Mouse (Mus musculus) spleen, adult 2 months (tissue): Measurements from ENCODE around the gene Gm10203. TPM values are rescaled to one million over a fixed set of nuclear protein-coding genes. Genes with fewer than 3 reads are reported as not detected.
"Not testable (repeated sequence)": the region's sequence is repeated elsewhere in the genome, so short reads cannot be mapped to it uniquely, and the experiment has no call there.

ENCODE experiments used
- DNase-seq, 2 experiments: peaks; one replicate each; pipeline versions ENCODE4 v3.0.0 to v3.0.0-alpha.2; 2012 to 2021; ENCODE audit warnings: low spot score in 2 of 2, low read depth in 1 of 2
- H3K27ac ChIP-seq: fragments of 200-500 bp; 2 replicates; pipeline ENCODE4 v1.5.1; 2012; ENCODE audit warnings: low read length, inconsistent platforms; ENCODE audit not compliant: insufficient read depth
- H3K27me3 ChIP-seq: fragments of 200-500 bp; 2 replicates; pipeline ENCODE4 v1.6.1; 2012; ENCODE audit warnings: mild to moderate bottlenecking, moderate library complexity, low read length, inconsistent platforms; ENCODE audit not compliant: control insufficient read depth, insufficient read depth
- H3K36me3 ChIP-seq: fragments of 200-500 bp; 2 replicates; pipeline ENCODE4 v1.6.1; 2012; ENCODE audit warnings: mild to moderate bottlenecking, low read length, inconsistent platforms; ENCODE audit not compliant: control insufficient read depth, insufficient read depth
- H3K4me1 ChIP-seq: fragments of 200-500 bp; 2 replicates; pipeline ENCODE4 v1.6.1; 2011; ENCODE audit warnings: inconsistent platforms; ENCODE audit not compliant: control insufficient read depth, insufficient read depth, insufficient read length
- H3K4me3 ChIP-seq: fragments of 200-500 bp; 2 replicates; pipeline ENCODE4 v1.5.1; 2011; ENCODE audit warnings: mild to moderate bottlenecking, inconsistent platforms; ENCODE audit not compliant: insufficient read depth, insufficient read length; ENCODE audit errors: extremely low read depth
- CTCF ChIP-seq: fragments of 200-500 bp; IDR thresholded peaks from 2 replicates; pipeline ENCODE4 v1.5.1; 2011; ENCODE audit warnings: mild to moderate bottlenecking, inconsistent platforms; ENCODE audit not compliant: insufficient read depth, insufficient read length, insufficient replicate concordance; ENCODE audit errors: extremely low read depth
- POLR2A ChIP-seq: fragments of 200-500 bp; IDR thresholded peaks from 2 replicates; pipeline ENCODE4 v1.6.1; 2011; ENCODE audit warnings: low read depth, low read length, inconsistent platforms
- WGBS: fragments of 180-500 bp; shearing (Covaris S2); methylation state at CpG from one replicate; pipeline ENCODE4 v1.1.7; 2018; 5-methylcytosine and 5-hydroxymethylcytosine counted together
- polyA plus RNA-seq: library from polyadenylated mRNA; depleted of rRNA; stranded (reverse); fragments of >200 nt; gene quantifications from 2 replicates; pipeline ENCODE4 v1.2.3, GENCODE M21; 2012

Gene Gm10203
- polyA plus RNA-seq, 1 experiment: not detected

GRCm38 (mm10) chr6:149155031-149155841, 25.3 kb downstream of the Gm10203 start:
- peaks cover 5% of the 10 kb centered on the region; the same call in 1 of the 2 replicates for H3K36me3 ChIP-seq
- no peak overlapping the region for H3K27ac ChIP-seq

GRCm38 (mm10) chr6:149167038-149167437, 37.1 kb downstream of the Gm10203 start:
- DNase-seq, H3K27ac ChIP-seq, H3K27me3 ChIP-seq, H3K4me3 ChIP-seq, H3K36me3 ChIP-seq, H3K4me1 ChIP-seq: not testable (repeated sequence)
- 83% methylated on average over 3 of the region's 4 CpGs for WGBS

More at GRCm38 (mm10) chr6:149155031-149155841, 25.3 kb downstream of the Gm10203 start:
- no peak for DNase-seq
- WGBS: 71% methylated on average over 3 of the region's 3 CpGs
- Histone ChIP-seq H3K4me3 (no peak overlapping the region), H3K4me1 (no peaks in the 10 kb centered on the region), H3K27me3 (no peaks in the 10 kb centered on the region)
- no peak for TF ChIP-seq POLR2A
- no peak for TF ChIP-seq CTCF

GRCm38 (mm10) chr6:149167672-149168071, 37.7 kb downstream of the Gm10203 start:
- no peak for TF ChIP-seq CTCF
- TF ChIP-seq POLR2A: no peak
- Histone ChIP-seq H3K4me1 (no peaks in the 10 kb centered on the region), H3K36me3 (peaks cover 3% of the 10 kb centered on the region; the same call in 1 of the 2 replicates), H3K27ac (no peak overlapping the region), H3K27me3 (no peaks in the 10 kb centered on the region), H3K4me3 (no peak overlapping the region)
- DNase-seq: no peak
- 91% methylated on average over 1 of the region's 1 CpGs for WGBS

- TF ChIP-seq POLR2A: no peak
- TF ChIP-seq CTCF: no peak
- Histone ChIP-seq H3K36me3 (peaks cover 3% of the 10 kb centered on the region; the same call in 1 of the 2 replicates), H3K27ac (no peak overlapping the region), H3K4me3 (no peak overlapping the region), H3K27me3 (no peaks in the 10 kb centered on the region), H3K4me1 (no peaks in the 10 kb centered on the region)
- 94% methylated on average over 2 of the region's 2 CpGs for whole genome bisulfite sequencing
- DNase-seq: no peak
These were observed 38.5 kb downstream of the Gm10203 start for GRCm38 (mm10) chr6:149168436-149168835.

GRCm38 (mm10) chr6:149169965-149170364, 40.0 kb downstream of the Gm10203 start:
- not testable (repeated sequence) for H3K4me1 ChIP-seq, H3K27ac ChIP-seq, H3K4me3 ChIP-seq, H3K27me3 ChIP-seq, H3K36me3 ChIP-seq, DNase-seq
- WGBS: 88% methylated on average over 4 of the region's 4 CpGs

GRCm38 (mm10) chr6:149173831-149174625, 44.1 kb downstream of the Gm10203 start:
- DNase-seq: no peak
- H3K4me1 ChIP-seq: no peaks in the 10 kb centered on the region
- H3K36me3 ChIP-seq: peaks cover 5% of the 10 kb centered on the region
- H3K27me3 ChIP-seq: no peaks in the 10 kb centered on the region
- no peak overlapping the region for H3K4me3 ChIP-seq
- H3K27ac ChIP-seq: no peak overlapping the region
- TF ChIP-seq CTCF: no peak
- 88% methylated on average over 4 of the region's 4 CpGs for WGBS
